Mouse (Mus musculus) urinary bladder, postnatal 14 days (tissue): ENCODE data around the gene Lss.

Source experiments
- DNase-seq: peaks from one replicate; pipeline ENCODE4 v3.0.0; 2021; ENCODE audit warnings: low spot score

Lss gene

GRCm38 (mm10) chr10:76569996-76570685 is 38.8 kb downstream of the Lss start:
- no peak for DNase-seq

- DNase-seq = no peak
Observed at GRCm38 (mm10) chr10:76571070-76571469, 39.7 kb downstream of the Lss start.

DNA sequence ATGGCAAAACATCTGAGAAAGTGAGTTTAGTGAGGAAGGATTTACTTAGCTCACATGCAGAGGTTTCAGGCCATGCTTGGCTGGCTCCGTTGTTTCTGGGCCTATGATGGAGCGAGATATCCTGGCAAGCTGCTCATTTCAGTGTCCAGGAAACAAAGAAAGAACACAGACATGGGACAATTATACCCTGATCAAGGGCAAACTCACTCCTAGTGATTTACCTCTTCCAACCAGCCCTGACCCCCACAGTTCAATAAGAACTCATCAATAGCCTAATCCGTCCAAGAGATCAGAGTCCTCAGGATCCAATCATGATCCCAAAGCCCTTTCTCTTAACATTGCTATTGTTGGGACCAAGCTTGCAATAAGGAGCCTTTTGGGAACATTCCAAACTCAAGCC is 40.8 kb downstream of the Lss start:
- DNase-seq = no peak

GRCm38 (mm10) chr10:76575374-76575773 is 44.0 kb downstream of the Lss start, which contains the start of gene Ftcd:
Gene Ftcd (plus strand): TSS chr10:76575648.
- no peak for DNase-seq

- no peak for DNase-seq
Observed at GRCm38 (mm10) chr10:76576920-76577319, 45.5 kb downstream of the Lss start.

DNA sequence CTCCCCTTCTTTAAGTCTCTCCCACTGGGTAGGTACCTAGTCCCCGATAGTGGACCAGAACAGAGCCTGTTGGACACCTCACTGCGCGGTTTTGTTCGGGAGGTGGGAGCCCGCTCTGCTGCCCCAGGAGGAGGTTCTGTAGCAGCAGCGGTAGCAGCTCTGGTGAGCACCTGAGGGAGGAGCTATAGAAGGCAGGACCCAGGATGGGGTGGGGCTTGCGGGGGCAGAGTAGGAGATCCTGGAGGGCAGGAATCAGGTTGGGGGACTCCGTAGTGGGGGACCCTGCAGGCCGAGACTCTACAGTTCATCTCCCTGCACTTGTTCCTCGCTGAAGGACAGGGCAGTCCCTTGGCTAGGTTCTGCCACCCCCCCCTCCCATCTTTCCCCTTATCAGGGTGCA is 52.8 kb downstream of the Lss start:
- no peak for DNase-seq

DNA sequence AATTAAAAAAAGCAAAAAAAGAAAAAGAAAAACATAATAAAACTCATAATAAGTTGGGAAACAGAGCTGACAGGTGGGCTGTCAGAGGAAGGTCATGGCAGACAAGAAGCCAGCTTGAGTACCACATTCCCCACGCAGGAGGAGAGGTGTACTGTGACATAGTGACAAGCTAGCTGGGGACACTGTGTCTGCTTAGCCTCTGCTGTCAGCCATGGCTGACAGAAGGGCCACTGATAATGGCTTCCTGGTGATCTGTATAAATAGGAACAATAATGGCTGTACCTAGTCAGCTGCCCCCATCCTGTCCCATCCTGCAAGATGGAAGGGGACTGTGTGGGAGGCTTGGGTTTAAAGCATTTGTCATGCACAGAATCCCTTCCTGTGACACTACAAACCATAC is 54.8 kb downstream of the Lss start:
- no peak for DNase-seq

- DNase-seq = no peak
Observed at GRCm38 (mm10) chr10:76590197-76590596, 58.8 kb downstream of the Lss start.

DNA sequence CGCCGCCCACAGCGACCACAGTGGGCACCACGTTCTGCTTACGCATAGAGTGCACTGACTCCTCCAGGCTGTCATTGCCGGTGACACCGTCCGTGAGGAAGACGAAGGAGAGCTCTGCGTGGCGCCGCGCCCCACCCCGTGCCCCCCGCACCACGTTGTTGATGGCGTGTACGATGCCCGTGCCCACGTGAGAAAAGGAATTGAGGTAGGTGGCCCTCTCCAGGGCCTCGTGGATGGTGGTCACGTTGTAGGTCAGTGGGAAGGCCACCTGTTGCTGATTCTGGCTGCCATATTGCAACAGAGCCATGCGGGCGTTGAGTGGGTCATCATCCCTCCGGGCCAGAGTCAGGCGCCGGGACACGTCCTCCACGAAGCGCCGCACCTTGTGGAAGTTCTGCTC is 65.0 kb downstream of the Lss start:
- no peak for DNase-seq

DNA sequence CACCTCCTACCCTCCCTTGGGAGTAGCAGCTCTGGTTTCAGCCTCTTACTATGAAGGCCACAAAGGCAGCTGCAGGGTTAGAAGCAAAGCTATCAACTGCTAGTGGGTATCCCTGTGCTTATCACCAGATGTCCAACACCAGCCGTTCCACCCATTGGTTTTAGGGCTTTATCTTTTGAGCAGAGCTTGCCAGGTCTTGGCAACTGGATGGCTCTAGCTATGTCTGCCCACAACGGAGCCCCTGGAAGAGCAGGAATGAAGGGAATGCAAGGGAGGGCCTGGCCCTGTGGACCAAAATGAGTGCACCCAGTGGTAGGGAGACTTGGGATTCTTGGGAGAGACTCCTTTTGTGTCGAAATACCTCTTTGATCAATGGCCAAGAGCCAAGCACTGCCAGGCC is 71.3 kb downstream of the Lss start:
- no peak for DNase-seq
